1 mouse cellular context compared by ENCODE assay signal in the genomic region with DNA sequence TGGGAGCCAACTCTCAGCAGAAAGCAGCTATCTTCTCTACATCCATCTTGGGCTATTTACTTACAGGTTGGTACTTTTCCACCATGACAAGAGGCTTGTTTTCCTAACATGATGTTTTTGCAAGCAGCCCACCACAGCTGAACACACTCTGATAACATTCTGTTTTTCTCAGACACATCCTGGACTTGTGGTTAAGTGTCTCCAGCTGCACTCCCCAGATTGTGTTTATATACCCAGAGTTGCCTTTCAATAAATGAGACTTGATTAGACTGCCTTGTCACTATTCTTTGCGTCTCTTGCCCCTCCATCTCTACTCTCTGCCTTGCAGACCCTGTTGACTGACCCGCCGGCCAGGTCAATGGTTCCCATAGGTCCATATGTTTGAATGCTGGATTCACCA.
TF ChIP-seq lines count a peak whose summit lies in the region.

No protein-coding gene starts in this region.

TF ChIP-seq in MEL, 35 proteins besides CTCF, POLR2A, EP300 and RAD21:
- TF ChIP-seq TCF12 (IDR thresholded peaks at IDR 0.05; ENCODE audit: low read depth, low read length) (peak; percentile 53), GATA1 (IDR thresholded peaks at IDR 0.05; ENCODE audit: low read depth, low read length) (peak; percentile 32; the same call in 1 of the 2 replicates), TAL1 (IDR thresholded peaks at IDR 0.05; ENCODE audit: low read length) (peak; percentile 90), SMC3 (IDR thresholded peaks at IDR 0.05; ENCODE audit: low read depth, low read length) (no peak), TBP (IDR thresholded peaks at IDR 0.05; ENCODE audit: low read depth, low read length) (no peak), POLR2AphosphoS5 (IDR thresholded peaks at IDR 0.05; ENCODE audit: borderline replicate concordance, low read depth, low read length) (no peak), E2F4 (IDR thresholded peaks at IDR 0.05; ENCODE audit: borderline replicate concordance, low read depth, low read length) (no peak), ETS1 (IDR thresholded peaks at IDR 0.05; ENCODE audit: low read depth, low read length) (peak; percentile 52), BHLHE40 (IDR thresholded peaks at IDR 0.05; ENCODE audit: borderline replicate concordance, low read depth, low read length) (no peak), MYC (IDR thresholded peaks at IDR 0.05; ENCODE audit: low read depth, low read length) (no peak), GABPA (IDR thresholded peaks at IDR 0.05; ENCODE audit: low read depth, low read length) (no peak)
